Mouse (Mus musculus) lung, adult 2 months (tissue): ENCODE measurements around the gene Snx9. TPM values are rescaled to one million over a fixed set of nuclear protein-coding genes. Genes with fewer than 3 reads are reported as not detected.
A peak's percentile ranks its signal among the peaks of the same experiment; 100 is the strongest.

Source experiments
- DNase-seq: peaks from one replicate; pipeline ENCODE4 v3.0.0; 2022
- H3K4me1 ChIP-seq: fragments of 200-500 bp; 2 replicates; pipeline ENCODE4 v1.6.1; 2011; ENCODE audit warnings: low read length; ENCODE audit not compliant: control insufficient read depth, insufficient read depth
- H3K4me3 ChIP-seq: fragments of 200-500 bp; replicated peaks from 2 replicates; pipeline ENCODE3; 2011; ENCODE audit warnings: low read depth, mild to moderate bottlenecking, control low read depth, low read length; ENCODE audit errors: extremely low read depth
- CTCF ChIP-seq: fragments of 200-500 bp; IDR thresholded peaks from 2 replicates; pipeline ENCODE4 v1.5.1; 2011; ENCODE audit warnings: mild to moderate bottlenecking, low read length, control low read depth; ENCODE audit not compliant: insufficient read depth
- POLR2A ChIP-seq: fragments of 200-500 bp; IDR thresholded peaks from 2 replicates; pipeline ENCODE4 v1.6.1; 2011; ENCODE audit warnings: low read depth, mild to moderate bottlenecking, control low read depth, low read length, borderline replicate concordance; ENCODE audit errors: extremely low read depth
- WGBS: fragments of 180-500 bp; shearing (Covaris S2); methylation state at CpG from one replicate; pipeline ENCODE4 v1.1.7; 2018; 5-methylcytosine and 5-hydroxymethylcytosine counted together
- polyA plus RNA-seq: library from polyadenylated mRNA; depleted of rRNA; stranded (reverse); fragments of >200 nt; gene quantifications from 2 replicates; pipeline ENCODE4 v1.2.3, GENCODE M21; 2012

The Snx9 gene
- polyA plus RNA-seq, 1 experiment = 31.4 TPM

- Histone ChIP-seq H3K4me3 (no peak overlapping the region), H3K4me1 (peaks cover 12% of the 10 kb centered on the region)
- TF ChIP-seq POLR2A = no peak
- TF ChIP-seq CTCF = no peak
- 62% methylated on average over 6 of the region's 6 CpGs for WGBS
- no peak for DNase-seq
Observed at GRCm38 (mm10) chr17:5867456-5867855, 26.3 kb downstream of the Snx9 start.

GRCm38 (mm10) chr17:5868319-5869031 lies 27.3 kb downstream of the Snx9 start:
- TF ChIP-seq CTCF = no peak
- WGBS = 68% methylated on average over 7 of the region's 7 CpGs
- peaks cover 13% of the 10 kb centered on the region for H3K4me1 ChIP-seq
- DNase-seq = no peak
- H3K4me3 ChIP-seq = no peak overlapping the region

- 86% methylated on average over 3 of the region's 3 CpGs for WGBS
- DNase-seq = no peak
- TF ChIP-seq POLR2A (no peak), CTCF (no peak)
- Histone ChIP-seq H3K4me3 (no peak overlapping the region), H3K4me1 (peaks cover 14% of the 10 kb centered on the region)
Observed at GRCm38 (mm10) chr17:5869461-5869860, 28.3 kb downstream of the Snx9 start.

GRCm38 (mm10) chr17:5870002-5870401 lies 28.9 kb downstream of the Snx9 start:
- Histone ChIP-seq H3K4me1 (peaks cover 16% of the 10 kb centered on the region), H3K4me3 (no peak overlapping the region)
- 82% methylated on average over 5 of the region's 5 CpGs for WGBS
- no peak for DNase-seq
- TF ChIP-seq POLR2A (no peak), CTCF (no peak)

- Histone ChIP-seq H3K4me3 (no peak overlapping the region), H3K4me1 (peaks cover 16% of the 10 kb centered on the region)
- no peak for DNase-seq
- no peak for TF ChIP-seq CTCF
- TF ChIP-seq POLR2A = no peak
- 95% methylated on average over 11 of the region's 11 CpGs for WGBS
Observed at GRCm38 (mm10) chr17:5870696-5871095, 29.6 kb downstream of the Snx9 start.

GRCm38 (mm10) chr17:5872506-5872905 lies 31.4 kb downstream of the Snx9 start:
- DNase-seq = peak; percentile 33
- Histone ChIP-seq H3K4me1 (peaks cover 14% of the 10 kb centered on the region), H3K4me3 (no peak overlapping the region)
- no peak for TF ChIP-seq POLR2A
- no peak for TF ChIP-seq CTCF
- 39% methylated on average over 12 of the region's 12 CpGs for WGBS

GRCm38 (mm10) chr17:5874565-5874964 lies 33.4 kb downstream of the Snx9 start:
- Histone ChIP-seq H3K4me1 (peaks cover 6% of the 10 kb centered on the region), H3K4me3 (no peak overlapping the region)
- WGBS = 98% methylated on average over 1 of the region's 1 CpGs
- TF ChIP-seq CTCF (no peak), POLR2A (no peak)
- DNase-seq = no peak

- no peak for DNase-seq
- Histone ChIP-seq H3K4me3 (no peak overlapping the region), H3K4me1 (peaks cover 2% of the 10 kb centered on the region; the same call in 1 of the 2 replicates)
- no peak for TF ChIP-seq POLR2A
- no peak for TF ChIP-seq CTCF
- WGBS = 72% methylated on average over 10 of the region's 10 CpGs
Observed at GRCm38 (mm10) chr17:5877611-5878157, 36.6 kb downstream of the Snx9 start.

- WGBS = 73% methylated on average over 4 of the region's 4 CpGs
- TF ChIP-seq POLR2A (no peak), CTCF (no peak)
Observed at GRCm38 (mm10) chr17:5878878-5879277, 37.7 kb downstream of the Snx9 start.

GRCm38 (mm10) chr17:5885474-5885873 lies 44.3 kb downstream of the Snx9 start:
- TF ChIP-seq POLR2A (no peak), CTCF (no peak)
- Histone ChIP-seq H3K4me3 (no peak overlapping the region), H3K4me1 (peaks cover 23% of the 10 kb centered on the region)
- 8% methylated on average over 8 of the region's 8 CpGs for WGBS
- peak; percentile 64 for DNase-seq

More at GRCm38 (mm10) chr17:5878878-5879277, 37.7 kb downstream of the Snx9 start:
- no peak for DNase-seq
- no peak overlapping the region for H3K4me3 ChIP-seq
- peaks cover 2% of the 10 kb centered on the region; the same call in 1 of the 2 replicates for H3K4me1 ChIP-seq
